Comparison of ENCODE assay signal across 9 mouse cellular contexts in genomic region chr11:88629619-88630018, GRCm38 (mm10).
DNase-seq lines count a peak whose midpoint lies in the region; ATAC-seq and TF ChIP-seq lines count a peak whose summit lies in the region.
"Had no signal": no experiment of that assay in that cellular context is flagged by ENCODE, and none has a peak within 500 bp of the region (broad histone marks: within the 10 kb centered on the region; RNA-seq: fewer than 3 reads in every experiment).

No protein-coding gene starts in this region.

- no peak overlapping the region for H3K4me2 ChIP-seq in intestine, embryonic 14.5 days (ENCODE audit: low read length)
- H3K4me2 ChIP-seq in intestine, postnatal 0 days (replicated peaks; ENCODE audit: low read depth), result no peak overlapping the region
- no peak overlapping the region for H3K4me2 ChIP-seq in embryonic facial prominence, embryonic 14.5 days (ENCODE audit: low read depth, low read length)

- peak overlapping the region; percentile 43; the same call in 1 of the 2 replicates for H3K27ac ChIP-seq in intestine, embryonic 14.5 days (ENCODE audit: low read depth)
- H3K27ac ChIP-seq in intestine, postnatal 0 days (ENCODE audit: low read depth, low read length), result no peak overlapping the region
- no peak overlapping the region for H3K27ac ChIP-seq in embryonic facial prominence, embryonic 14.5 days (replicated peaks; ENCODE audit: low read depth, low read length)

- WGBS in intestine, embryonic 14.5 days, result 45% methylated on average over 4 of the region's 4 CpGs
- 58% methylated on average over 4 of the region's 4 CpGs for WGBS in intestine, postnatal 0 days
- WGBS in embryonic facial prominence, embryonic 14.5 days, result 63% methylated on average over 4 of the region's 4 CpGs

- H3K4me1 ChIP-seq in intestine, embryonic 14.5 days (replicated peaks; ENCODE audit: control insufficient read depth, insufficient read depth, low read length), result peaks cover 21% of the 10 kb centered on the region
- peaks cover 6% of the 10 kb centered on the region for H3K4me1 ChIP-seq in intestine, postnatal 0 days (replicated peaks; ENCODE audit: control insufficient read depth, insufficient read depth, low read length)
- peaks cover 94% of the 10 kb centered on the region for H3K4me1 ChIP-seq in E14TG2a.4 (replicated peaks; ENCODE audit: low read depth, low read length)
- H3K4me1 ChIP-seq in embryonic facial prominence, embryonic 14.5 days (ENCODE audit: control insufficient read depth, insufficient read depth, low read length), result peaks cover 27% of the 10 kb centered on the region

- ATAC-seq in intestine, embryonic 14.5 days (replicated peaks; ENCODE audit: low FRiP score, low TSS enrichment, low read depth), result no peak
- ATAC-seq in intestine, postnatal 0 days, result no peak
- ATAC-seq in embryonic facial prominence, embryonic 14.5 days (ENCODE audit: low read depth), result no peak

- no peaks in the 10 kb centered on the region for H3K36me3 ChIP-seq in intestine, embryonic 14.5 days (ENCODE audit: control insufficient read depth, insufficient read depth, low read length)
- H3K36me3 ChIP-seq in intestine, postnatal 0 days (ENCODE audit: control insufficient read depth, insufficient read depth), result no peaks in the 10 kb centered on the region
- H3K36me3 ChIP-seq in E14TG2a.4 (ENCODE audit: insufficient read depth, low read length), result peaks cover 39% of the 10 kb centered on the region
- H3K36me3 ChIP-seq in embryonic facial prominence, embryonic 14.5 days (ENCODE audit: control insufficient read depth, insufficient read depth, low read length), result peaks cover 4% of the 10 kb centered on the region; the same call in 1 of the 2 replicates

- H3K27me3 ChIP-seq in intestine, embryonic 14.5 days (replicated peaks; ENCODE audit: control insufficient read depth, insufficient read depth, low read length), result no peaks in the 10 kb centered on the region
- no peaks in the 10 kb centered on the region for H3K27me3 ChIP-seq in intestine, postnatal 0 days (replicated peaks; ENCODE audit: control insufficient read depth, insufficient read depth, low read length)
- no peaks in the 10 kb centered on the region for H3K27me3 ChIP-seq in E14TG2a.4 (ENCODE audit: insufficient read depth, low read length)
- H3K27me3 ChIP-seq in embryonic facial prominence, embryonic 14.5 days (replicated peaks; ENCODE audit: control insufficient read depth, insufficient read depth, low read length), result no peaks in the 10 kb centered on the region

- no peak for DNase-seq in intestine, embryonic 14.5 days (ENCODE audit: low spot score)
- peak; percentile 54 for DNase-seq in embryonic facial prominence, embryonic 14.5 days (ENCODE audit: low spot score)
- DNase-seq in mesoderm, embryonic 11.5 days (ENCODE audit: low read depth, low spot score), result peak; percentile 29
- no peak for DNase-seq in urinary bladder, postnatal 25 days (ENCODE audit: low spot score)
- DNase-seq in ovary, postnatal 14 days (ENCODE audit: low spot score), result no peak
- no peak for DNase-seq in adrenal gland, adult 18-20 months (ENCODE audit: low spot score in 2 of 2)

- no peak overlapping the region for H3K9ac ChIP-seq in intestine, embryonic 14.5 days (ENCODE audit: low read length)
- H3K9ac ChIP-seq in intestine, postnatal 0 days (ENCODE audit: low read depth, low read length), result no peak overlapping the region
- H3K9ac ChIP-seq in embryonic facial prominence, embryonic 14.5 days (ENCODE audit: low read depth, low read length), result no peak overlapping the region

- no peaks in the 10 kb centered on the region for H3K9me3 ChIP-seq in intestine, embryonic 14.5 days (ENCODE audit: control insufficient read depth, low read length)
- H3K9me3 ChIP-seq in intestine, postnatal 0 days (ENCODE audit: control insufficient read depth), result no peaks in the 10 kb centered on the region
- peaks cover 7% of the 10 kb centered on the region; the same call in 1 of the 2 replicates for H3K9me3 ChIP-seq in E14TG2a.4 (ENCODE audit: low read length)
- no peaks in the 10 kb centered on the region for H3K9me3 ChIP-seq in embryonic facial prominence, embryonic 14.5 days (ENCODE audit: control insufficient read depth, low read length)

- TF ChIP-seq CTCF in intestine, postnatal 0 days (IDR thresholded peaks at IDR 0.05; ENCODE audit: low read depth), result no peak
- no peak for TF ChIP-seq CTCF in E14TG2a.4 (conservative IDR thresholded peaks at IDR 0.05; ENCODE audit: low read length)

- no peak overlapping the region for H3K4me3 ChIP-seq in intestine, embryonic 14.5 days (ENCODE audit: low read depth, low read length)
- no peak overlapping the region for H3K4me3 ChIP-seq in intestine, postnatal 0 days (ENCODE audit: low read depth, low read length)
- peak overlapping the region; percentile 49 for H3K4me3 ChIP-seq in E14TG2a.4 (replicated peaks; ENCODE audit: low read length)
- no peak overlapping the region for H3K4me3 ChIP-seq in embryonic facial prominence, embryonic 14.5 days (ENCODE audit: low read depth, low read length)
- H3K4me3 ChIP-seq: myocyte had no signal

Comparison
In these comparisons a context has a peak if more than half of its experiments do, and no peak if none do; other contexts are left out.
1. DNase-seq: peak in embryonic facial prominence, embryonic 14.5 days (single experiment) and mesoderm, embryonic 11.5 days (single experiment); none in intestine, embryonic 14.5 days (single experiment), urinary bladder, postnatal 25 days (single experiment), ovary, postnatal 14 days (single experiment) and adrenal gland, adult 18-20 months (0 of 2).